Mouse (Mus musculus): ENCODE measurements around the gene Mvp.

The Mvp gene

DNA sequence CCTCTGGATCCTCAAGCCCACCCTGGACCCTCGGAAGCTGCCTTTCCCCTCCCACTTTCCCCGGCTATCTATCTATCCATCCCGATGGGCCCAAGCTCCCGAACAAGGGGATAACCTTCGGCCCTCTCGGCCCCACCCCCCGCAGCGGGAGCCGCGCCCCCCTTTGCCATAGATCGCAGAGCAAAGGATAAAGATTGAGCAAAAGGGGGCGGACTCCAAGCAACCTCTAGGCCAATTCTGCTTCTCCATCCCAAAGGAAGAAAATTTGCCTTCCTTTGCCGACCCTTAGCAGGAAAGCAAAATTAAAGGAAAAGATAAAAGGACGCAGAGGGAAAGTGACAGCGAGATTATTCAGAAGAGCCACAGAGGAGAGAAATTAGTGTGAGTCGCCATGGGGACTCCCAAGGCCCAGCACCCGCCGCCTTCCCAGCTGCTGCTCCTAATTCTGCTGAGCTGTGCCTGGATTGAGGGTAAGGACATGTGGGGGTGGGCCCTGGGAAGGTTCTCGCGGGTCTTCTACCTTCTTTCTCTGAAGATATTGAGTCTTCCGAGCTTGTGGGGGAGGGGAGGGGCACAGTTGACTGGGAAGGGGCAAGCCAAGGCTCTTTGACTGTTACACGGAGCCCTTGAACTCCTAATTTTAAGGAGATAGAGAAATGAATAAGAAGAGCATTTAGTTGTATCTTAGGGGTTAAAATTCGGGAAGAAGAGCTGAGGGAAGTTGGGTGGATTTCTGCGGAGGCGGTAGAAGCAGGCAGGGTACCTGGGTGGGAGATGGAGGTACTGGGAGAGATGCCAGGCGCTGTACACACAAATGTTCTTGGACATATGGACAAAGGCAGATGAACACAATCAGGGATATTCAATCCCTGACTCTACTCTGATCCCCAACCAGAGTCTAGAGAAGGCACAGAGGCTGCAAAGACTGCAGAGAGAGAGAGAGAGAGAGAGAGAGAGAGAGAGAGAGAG is 63.5 kb downstream of the Mvp start:
- DNase-seq (ENCODE audit: low read depth, low spot score): no peak

DNA sequence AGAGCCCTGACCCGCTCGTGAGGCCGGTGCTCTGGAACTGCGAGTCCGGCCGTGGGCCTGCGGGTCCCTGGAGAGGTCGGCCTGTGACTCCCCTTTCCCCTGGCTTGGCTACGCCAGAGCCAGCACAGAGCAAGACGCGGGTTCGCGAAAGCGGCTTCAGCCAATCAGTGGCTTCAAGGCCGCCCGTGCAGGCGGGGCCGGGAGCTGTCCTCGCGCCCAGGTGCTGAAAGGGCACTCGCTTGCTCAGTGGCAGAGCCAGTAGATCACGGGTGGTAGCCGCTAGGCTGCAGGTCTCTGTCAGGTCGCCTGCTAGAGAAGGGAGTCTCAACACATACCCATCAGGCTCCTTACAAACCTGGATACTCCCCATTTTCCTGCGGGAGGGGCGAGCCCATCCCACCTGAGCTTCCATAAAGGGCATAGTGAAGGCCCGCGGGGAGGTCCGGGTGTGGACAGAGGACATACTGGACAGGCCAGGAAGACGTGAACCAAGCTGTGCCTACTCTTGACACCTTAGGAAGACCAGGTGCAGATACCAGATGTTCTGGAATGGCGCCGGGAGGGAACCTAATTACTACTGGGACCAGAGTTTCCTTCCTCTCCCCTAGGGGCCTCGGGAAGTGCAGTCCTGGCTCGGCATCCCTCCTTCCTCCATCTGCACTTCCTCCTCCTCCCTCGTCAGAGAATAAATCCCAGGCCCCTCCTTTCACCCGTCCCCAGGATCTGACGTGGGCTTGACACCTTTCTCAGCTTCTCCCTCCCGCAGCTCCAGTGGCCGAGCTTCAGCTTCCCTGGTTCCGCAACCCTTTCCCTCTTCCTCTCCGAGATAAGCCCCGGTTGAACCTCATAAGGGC is 64.4 kb downstream of the Mvp start, which contains the start of gene Sez6l2:
Gene Sez6l2, plus strand, starts transcription at position 771 of the 854 bp plus-strand sequence.
- DNase-seq (ENCODE audit: low read depth, low spot score): peak; percentile 93

DNA sequence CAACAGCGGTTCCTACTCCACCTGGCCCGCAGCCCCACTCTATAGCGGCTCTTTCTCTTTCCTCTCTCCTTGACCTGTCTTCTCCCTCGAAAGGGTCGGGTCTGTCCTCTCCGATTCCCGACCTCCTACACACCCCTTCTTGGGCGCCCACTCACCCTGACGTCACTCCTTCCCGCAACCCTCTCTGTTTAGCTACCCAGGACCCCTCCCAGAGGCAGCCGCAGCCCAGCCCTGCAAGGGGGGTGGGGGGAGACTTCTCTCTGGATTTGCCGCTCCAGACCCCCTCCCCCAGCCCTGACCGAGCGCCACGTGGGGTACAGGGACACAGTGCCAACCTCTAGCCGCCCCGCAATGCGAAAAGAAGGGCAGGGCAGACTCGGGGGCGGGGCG is 65.0 kb downstream of the Mvp start, which contains the start of gene Asphd1:
Gene Asphd1, minus strand, starts transcription at position 180 of the 390 bp plus-strand sequence.
- peak; percentile 10 for DNase-seq (ENCODE audit: low read depth, low spot score)

DNA sequence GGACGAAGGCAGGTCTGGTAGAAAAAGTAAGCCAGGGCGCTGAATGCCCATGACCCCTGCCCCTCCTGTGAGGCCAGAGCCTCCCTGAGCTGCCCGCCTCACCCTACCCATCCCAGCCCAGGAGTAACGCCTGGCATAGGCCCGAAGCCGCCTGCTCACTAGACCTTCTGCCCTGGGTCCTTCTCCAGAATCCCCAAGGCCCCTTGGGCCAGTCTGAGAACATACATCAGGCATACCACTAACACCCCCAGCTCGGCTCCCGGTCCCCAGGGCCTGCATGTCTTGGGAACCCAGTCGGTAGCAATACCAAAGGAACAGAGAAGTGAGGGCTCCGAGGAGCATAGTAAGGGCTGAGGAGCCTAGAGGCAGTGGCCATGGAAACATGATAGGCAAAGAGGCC is 65.8 kb downstream of the Mvp start:
- no peak for DNase-seq (ENCODE audit: low read depth, low spot score)

DNA sequence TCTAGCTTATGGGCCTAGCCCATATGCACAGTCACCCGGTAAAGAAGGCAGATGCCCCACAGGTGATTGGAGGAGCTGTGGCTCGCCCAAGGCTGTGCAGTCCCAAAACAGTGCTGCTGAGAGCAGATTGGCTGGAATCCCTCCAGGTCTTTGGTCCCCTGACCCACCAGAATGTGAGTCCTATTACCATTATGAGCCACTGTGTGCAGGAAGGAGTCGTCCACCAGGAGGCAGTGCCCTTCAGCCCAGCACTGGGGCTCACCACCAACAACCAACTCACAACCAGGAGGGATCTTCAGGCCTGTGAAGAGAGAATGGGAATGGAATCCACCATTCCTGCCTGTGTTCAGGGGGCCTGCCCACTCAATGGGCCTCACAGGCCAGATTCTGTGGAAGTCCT is 67.9 kb downstream of the Mvp start:
- DNase-seq (ENCODE audit: low read depth, low spot score): peak; percentile 30

DNA sequence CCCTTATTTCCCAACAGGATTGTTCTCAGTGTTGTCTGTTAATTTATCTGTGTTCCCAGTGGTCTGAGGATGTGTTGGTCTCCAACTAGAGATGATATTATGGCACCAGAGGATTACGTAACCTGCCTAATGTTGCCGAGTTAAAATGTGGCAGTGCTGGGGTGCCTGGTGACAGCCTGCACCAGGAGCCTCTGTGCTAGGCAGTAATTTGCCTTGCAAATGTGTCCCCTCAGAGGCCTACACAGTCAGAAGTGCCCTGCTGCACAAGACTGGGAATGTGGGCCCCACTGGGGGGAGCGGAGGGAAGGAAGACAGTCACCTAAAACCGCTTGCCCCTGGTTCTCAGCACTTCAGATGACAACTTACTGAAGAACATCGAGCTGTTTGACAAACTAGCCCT is 72.6 kb downstream of the Mvp start:
- no peak for DNase-seq (ENCODE audit: low read depth, low spot score)

DNA sequence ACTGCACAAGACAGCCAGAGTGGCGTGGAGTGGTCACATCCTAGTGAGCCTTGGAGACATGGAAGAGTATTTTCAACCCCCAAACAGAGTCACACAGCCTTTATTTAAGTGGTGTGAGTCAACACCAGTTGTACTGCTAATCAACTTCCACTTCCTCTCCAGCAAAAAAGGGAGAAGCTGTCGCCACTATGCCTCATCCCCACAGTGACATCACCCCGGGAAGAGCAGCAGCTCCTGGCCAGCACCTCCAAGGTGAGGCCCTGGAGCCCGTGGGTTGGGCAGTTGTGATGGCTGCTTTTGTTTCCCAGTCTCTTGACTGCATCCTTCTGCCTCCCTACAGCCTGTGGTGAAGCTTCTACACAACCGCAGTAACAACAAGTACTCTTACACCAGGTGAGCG is 73.2 kb downstream of the Mvp start:
- DNase-seq (ENCODE audit: low read depth, low spot score): no peak

All from mesoderm, embryonic 11.5 days (tissue).